11 mouse cellular contexts compared by ENCODE assay signal in the genomic region with DNA sequence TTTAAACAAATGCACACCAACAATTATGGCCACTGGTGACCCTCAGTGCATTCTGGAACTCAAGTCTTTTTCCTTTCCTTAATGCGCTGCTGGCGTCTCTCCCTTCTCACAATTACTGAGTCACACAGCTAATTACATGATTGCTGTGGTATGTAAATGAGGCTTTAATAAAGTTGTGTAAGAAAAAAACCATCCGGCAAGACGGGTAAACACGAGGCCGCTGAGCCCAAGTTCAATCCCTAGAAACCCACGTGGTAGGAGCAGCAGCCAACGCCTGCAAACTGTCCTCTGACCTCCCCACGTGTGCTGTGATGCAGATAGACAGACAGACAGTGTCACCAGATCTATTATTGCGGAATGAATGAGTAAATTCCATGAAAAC. TPM values are rescaled to one million over a fixed set of nuclear protein-coding genes. Genes with fewer than 3 reads are reported as not detected.
DNase-seq lines count a peak whose midpoint lies in the region; ATAC-seq and TF ChIP-seq lines count a peak whose summit lies in the region.
"Had no signal": no experiment of that assay in that cellular context is flagged by ENCODE, and none has a peak within 500 bp of the region (broad histone marks: within the 10 kb centered on the region; RNA-seq: fewer than 3 reads in every experiment).

No protein-coding gene starts in this region.

- DNase-seq in hindbrain, embryonic 11.5 days (ENCODE audit: low spot score) = no peak
- DNase-seq in brain, embryonic 14.5 days (ENCODE audit: low read depth) = peak; percentile 94
- peak; percentile 27 for DNase-seq in forebrain, postnatal 0 days
- DNase-seq in lung, postnatal 10 days = peak; percentile 33
- no peak for DNase-seq in ovary, postnatal 36 days (ENCODE audit: low spot score)
- no peak for DNase-seq in layer of hippocampus, adult 8-10 months (ENCODE audit: low spot score in 2 of 2)
- no peak for DNase-seq in embryo, embryonic 10 days (ENCODE audit: low spot score)
- DNase-seq: adrenal gland, postnatal 36 days; cerebellum, adult 9-11 months had no signal

- H3K27ac ChIP-seq in hindbrain, embryonic 12.5 days = peak overlapping the region; percentile 48
- no peak overlapping the region for H3K27ac ChIP-seq in hindbrain, embryonic 11.5 days (ENCODE audit: low read depth, low read length)
- H3K27ac ChIP-seq in forebrain, postnatal 0 days (ENCODE audit: low read depth, low read length) = no peak overlapping the region
- H3K27ac ChIP-seq: liver, embryonic 14.5 days had no signal

- no peak for ATAC-seq in hindbrain, embryonic 12.5 days (ENCODE audit: low FRiP score)
- no peak for ATAC-seq in hindbrain, embryonic 11.5 days (ENCODE audit: low FRiP score)
- ATAC-seq in forebrain, postnatal 0 days = peak; percentile 10; the same call in 1 of the 2 replicates

- H3K4me1 ChIP-seq in hindbrain, embryonic 12.5 days = peaks cover 9% of the 10 kb centered on the region
- H3K4me1 ChIP-seq in hindbrain, embryonic 11.5 days (replicated peaks; ENCODE audit: control insufficient read depth, insufficient read depth, low read length) = no peaks in the 10 kb centered on the region
- H3K4me1 ChIP-seq in forebrain, postnatal 0 days (ENCODE audit: insufficient read depth) = 0 out of 2 replicates have a peak, but pooled peaks cover 3% of the 10 kb centered on the region

- no peaks in the 10 kb centered on the region for H3K9me3 ChIP-seq in hindbrain, embryonic 12.5 days (replicated peaks)
- H3K9me3 ChIP-seq in hindbrain, embryonic 11.5 days (ENCODE audit: control insufficient read depth, low read length) = no peaks in the 10 kb centered on the region
- no peaks in the 10 kb centered on the region for H3K9me3 ChIP-seq in forebrain, postnatal 0 days (ENCODE audit: low read length)

- no peaks in the 10 kb centered on the region for H3K27me3 ChIP-seq in hindbrain, embryonic 12.5 days
- no peaks in the 10 kb centered on the region for H3K27me3 ChIP-seq in hindbrain, embryonic 11.5 days (ENCODE audit: control insufficient read depth, insufficient read depth, low read length)
- no peaks in the 10 kb centered on the region for H3K27me3 ChIP-seq in forebrain, postnatal 0 days (ENCODE audit: insufficient read depth, low read length)

- H3K4me3 ChIP-seq in hindbrain, embryonic 12.5 days = no peak overlapping the region
- H3K4me3 ChIP-seq in hindbrain, embryonic 11.5 days (ENCODE audit: low read depth, low read length) = no peak overlapping the region
- no peak overlapping the region for H3K4me3 ChIP-seq in forebrain, postnatal 0 days (ENCODE audit: low read depth, low read length)

- H3K36me3 ChIP-seq in hindbrain, embryonic 12.5 days = no peaks in the 10 kb centered on the region
- H3K36me3 ChIP-seq in hindbrain, embryonic 11.5 days (ENCODE audit: control insufficient read depth, insufficient read depth, low read length) = no peaks in the 10 kb centered on the region
- H3K36me3 ChIP-seq in forebrain, postnatal 0 days (ENCODE audit: insufficient read depth) = no peaks in the 10 kb centered on the region

- TF ChIP-seq CTCF in brain, embryonic 14.5 days (IDR thresholded peaks at IDR 0.05; ENCODE audit: borderline replicate concordance, extremely low read depth, insufficient read depth, insufficient read length) = no peak
- no peak for TF ChIP-seq CTCF in forebrain, postnatal 0 days (IDR thresholded peaks at IDR 0.05; ENCODE audit: low read depth)

- TF ChIP-seq POLR2A in brain, embryonic 14.5 days (IDR thresholded peaks at IDR 0.05; ENCODE audit: borderline replicate concordance, extremely low read depth, insufficient read depth, insufficient read length, poor library complexity, severe bottlenecking) = no peak

- 66% methylated on average over 10 of the region's 10 CpGs for WGBS in hindbrain, embryonic 12.5 days
- WGBS in hindbrain, embryonic 11.5 days = 65% methylated on average over 10 of the region's 10 CpGs
- WGBS in forebrain, postnatal 0 days = 23% methylated on average over 10 of the region's 10 CpGs

- no peak overlapping the region for H3K9ac ChIP-seq in hindbrain, embryonic 12.5 days
- H3K9ac ChIP-seq in hindbrain, embryonic 11.5 days (ENCODE audit: low read depth, low read length) = no peak overlapping the region
- no peak overlapping the region for H3K9ac ChIP-seq in forebrain, postnatal 0 days
- H3K9ac ChIP-seq: liver, embryonic 14.5 days had no signal

- no peak overlapping the region for H3K4me2 ChIP-seq in hindbrain, embryonic 12.5 days (replicated peaks)
- H3K4me2 ChIP-seq in hindbrain, embryonic 11.5 days (replicated peaks; ENCODE audit: low read depth, low read length) = no peak overlapping the region
- H3K4me2 ChIP-seq in forebrain, postnatal 0 days (ENCODE audit: low read depth) = no peak overlapping the region

RNA-seq across cellular contexts. Expression of gene Smyd3, which starts 58.9 kb away (rescaled TPM):
- polyA plus RNA-seq in hindbrain, embryonic 12.5 days (2016; fragmentation: Nextera tagmentation; extraction: Ambion mirVana) = 19.4 and 20.8 TPM in 2 replicates
- polyA plus RNA-seq in hindbrain, embryonic 11.5 days (2014; fragmentation: Nextera tagmentation; extraction: Ambion mirVana) = 14.8 and 16.9 TPM in 2 replicates
- polyA plus RNA-seq in brain, embryonic 14.5 days (2012; rRNA removed) = 10.5 and 12.6 TPM in 2 replicates
- total RNA-seq in forebrain, postnatal 0 days (2014; rRNA removed) = 18.2 and 19.0 TPM in 2 replicates
- 26.8 and 27.6 TPM in 2 replicates for polyA plus RNA-seq in forebrain, postnatal 0 days (2015; fragmentation: Nextera tagmentation; extraction: Ambion mirVana)
- 10 to 100 TPM; 25.1 to 28.9 (median 26.2) TPM for total RNA-seq in layer of hippocampus, adult 8-10 months (2022)

Comparison
In these comparisons a context has a peak if more than half of its experiments do, and no peak if none do; other contexts are left out.
1. DNase-seq: peak in brain, embryonic 14.5 days (single experiment), forebrain, postnatal 0 days (single experiment) and lung, postnatal 10 days (single experiment); none in hindbrain, embryonic 11.5 days (single experiment), ovary, postnatal 36 days (single experiment), layer of hippocampus, adult 8-10 months (0 of 2) and embryo, embryonic 10 days (single experiment).